Mouse (Mus musculus): ENCODE results near the gene Axl.

- TF ChIP-seq CTCF (IDR thresholded peaks at IDR 0.05; ENCODE audit: insufficient read depth, low read depth, low read length) (no peak), POLR2A (IDR thresholded peaks at IDR 0.05; ENCODE audit: insufficient read depth, low read depth, low read length) (no peak)
These were observed 41.7 kb downstream of the Axl start for GRCm38 (mm10) chr7:25746844-25747243.

All from olfactory bulb, adult 2 months (tissue).